Mouse (Mus musculus) small intestine, adult 2 months (tissue): ENCODE results near the gene H2-Ab1.

Experiments used
- CTCF ChIP-seq: fragments of 200-500 bp; IDR thresholded peaks from 2 replicates; pipeline ENCODE4 v1.5.1; 2012; ENCODE audit warnings: low read depth, mild to moderate bottlenecking, control low read depth, inconsistent platforms, low read length, moderate library complexity, mixed read lengths; ENCODE audit not compliant: insufficient replicate concordance, insufficient read length; ENCODE audit errors: extremely low read depth
- POLR2A ChIP-seq: fragments of 200-500 bp; IDR thresholded peaks from 2 replicates; pipeline ENCODE4 v1.6.1; 2012; ENCODE audit warnings: low read depth, mild to moderate bottlenecking, control low read depth, inconsistent platforms, low read length, moderate library complexity

- TF ChIP-seq POLR2A (no peak), CTCF (no peak)
Observed at GRCm38 (mm10) chr17:34309683-34310385, 52.3 kb downstream of the H2-Ab1 start.
